Mouse (Mus musculus): ENCODE measurements around the gene 4930544D05Rik.

- TF ChIP-seq CTCF (IDR thresholded peaks at IDR 0.05; ENCODE audit: extremely low read depth, insufficient read length, insufficient replicate concordance, low read depth, low read length) (no peak), POLR2A (IDR thresholded peaks at IDR 0.05; ENCODE audit: low read depth, low read length) (no peak)
These were observed 30.2 kb upstream of the 4930544D05Rik start for GRCm38 (mm10) chr11:70585457-70585856.
